Mouse (Mus musculus) lung, postnatal 0 days (tissue): Measurements from ENCODE around the gene Ppp2r5e.

Experiments
- CTCF ChIP-seq: IDR thresholded peaks from 2 replicates; pipeline ENCODE4 v1.5.1; 2016; ENCODE audit warnings: antibody characterized with exemption, mild to moderate bottlenecking
- EP300 ChIP-seq: IDR thresholded peaks from 2 replicates; pipeline ENCODE4 v1.6.1; 2016; ENCODE audit warnings: antibody characterized with exemption, mild to moderate bottlenecking, control low read depth

DNA sequence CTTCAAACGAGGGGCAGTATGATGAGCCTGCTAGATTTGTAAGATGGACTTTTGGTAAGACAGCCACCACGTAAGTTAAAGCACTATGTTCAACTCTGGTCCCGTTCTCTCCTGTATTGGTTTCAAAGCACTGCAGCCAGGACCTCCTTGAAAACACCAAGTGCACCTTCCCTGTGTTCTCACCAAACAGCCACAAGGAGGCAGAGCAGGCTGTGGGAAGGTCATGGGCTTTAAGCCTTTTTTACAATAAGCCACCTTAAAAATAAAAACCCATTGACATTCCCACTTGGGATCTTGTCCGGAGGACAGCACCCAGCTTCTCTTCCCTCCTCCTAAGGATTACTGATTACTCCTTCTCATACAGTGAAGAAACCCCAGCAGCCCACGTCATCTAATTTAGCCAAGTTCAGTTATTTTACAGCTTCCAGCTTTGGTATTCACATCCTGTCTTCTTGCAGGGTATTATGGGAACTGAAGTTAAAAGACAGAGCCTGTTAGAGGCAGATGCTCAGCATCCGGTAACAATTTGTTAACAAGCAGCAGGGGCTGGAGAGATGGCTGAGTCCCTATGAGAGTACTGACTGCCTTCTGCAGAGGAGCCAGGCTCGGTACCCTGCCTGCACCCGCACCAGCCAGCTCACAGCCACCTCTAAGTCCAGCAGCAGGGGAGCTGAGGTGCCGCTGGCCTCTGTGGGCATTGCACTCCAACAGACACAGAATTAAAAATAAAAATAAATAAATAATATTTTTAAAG, 131.9 kb downstream of the Ppp2r5e start:
- peak; percentile 87 for TF ChIP-seq CTCF
- TF ChIP-seq EP300, result no peak
